Mouse (Mus musculus): ENCODE results near the gene Slc1a3. TPM values are rescaled to one million over a fixed set of nuclear protein-coding genes. Genes with fewer than 3 reads are reported as not detected.

Slc1a3 gene
- polyA plus RNA-seq, 1 experiment from 2014 or later = 24.5 TPM

GRCm38 (mm10) chr15:8632361-8632760 is 78.2 kb downstream of the Slc1a3 start:
- TF ChIP-seq CTCF (IDR thresholded peaks at IDR 0.05; ENCODE audit: low read depth) = no peak
- H3K36me3 ChIP-seq (ENCODE audit: insufficient read depth) = 0 out of 2 replicates have a peak, but pooled peaks cover 4% of the 10 kb centered on the region
- H3K9me3 ChIP-seq (ENCODE audit: low read depth, low read length) = no peaks in the 10 kb centered on the region
- DNase-seq (no peak), ATAC-seq (ENCODE audit: insufficient read depth) (no peak)
- H3K27ac ChIP-seq (ENCODE audit: low read depth) = no peak overlapping the region
- H3K27me3 ChIP-seq (ENCODE audit: insufficient read depth, low read length) = no peaks in the 10 kb centered on the region
- H3K9ac ChIP-seq = no peak overlapping the region
- 0 out of 2 replicates have a peak, but pooled peaks cover 6% of the 10 kb centered on the region for H3K4me1 ChIP-seq (ENCODE audit: insufficient read depth)
- no peak overlapping the region for H3K4me2 ChIP-seq
- H3K4me3 ChIP-seq (ENCODE audit: low read depth, low read length) = no peak overlapping the region
- WGBS = 19% methylated on average over 10 of the region's 10 CpGs

GRCm38 (mm10) chr15:8629317-8629831 is 81.2 kb downstream of the Slc1a3 start:
- ATAC-seq (ENCODE audit: insufficient read depth) (peak; percentile 92), DNase-seq (peak; percentile 91)
- TF ChIP-seq CTCF (IDR thresholded peaks at IDR 0.05; ENCODE audit: low read depth) = peak; percentile 84
- Histone ChIP-seq H3K27me3 (ENCODE audit: insufficient read depth, low read length) (no peaks in the 10 kb centered on the region), H3K4me2 (peak overlapping the region; percentile 68), H3K27ac (ENCODE audit: low read depth) (no peak overlapping the region), H3K4me1 (ENCODE audit: insufficient read depth) (0 out of 2 replicates have a peak, but pooled peaks cover 6% of the 10 kb centered on the region), H3K4me3 (ENCODE audit: low read depth, low read length) (peak overlapping the region; percentile 27), H3K9ac (peak overlapping the region; percentile 33), H3K9me3 (ENCODE audit: low read depth, low read length) (no peaks in the 10 kb centered on the region), H3K36me3 (ENCODE audit: insufficient read depth) (no peaks in the 10 kb centered on the region)
- WGBS = 1% methylated on average over 13 of the region's 13 CpGs

GRCm38 (mm10) chr15:8628150-8628549 is 82.4 kb downstream of the Slc1a3 start:
- no peak for TF ChIP-seq CTCF (IDR thresholded peaks at IDR 0.05; ENCODE audit: low read depth)
- 70% methylated on average over 8 of the region's 8 CpGs for WGBS
- H3K27me3 ChIP-seq (ENCODE audit: insufficient read depth, low read length) = no peaks in the 10 kb centered on the region
- ATAC-seq (ENCODE audit: insufficient read depth) (no peak), DNase-seq (no peak)
- H3K4me3 ChIP-seq (ENCODE audit: low read depth, low read length) = no peak overlapping the region
- no peak overlapping the region for H3K9ac ChIP-seq
- H3K27ac ChIP-seq (ENCODE audit: low read depth) = no peak overlapping the region
- H3K9me3 ChIP-seq (ENCODE audit: low read depth, low read length) = no peaks in the 10 kb centered on the region
- no peak overlapping the region for H3K4me2 ChIP-seq
- H3K36me3 ChIP-seq (ENCODE audit: insufficient read depth) = no peaks in the 10 kb centered on the region
- H3K4me1 ChIP-seq (ENCODE audit: insufficient read depth) = 0 out of 2 replicates have a peak, but pooled peaks cover 6% of the 10 kb centered on the region

- 2% methylated on average over 15 of the region's 15 CpGs for WGBS
- Histone ChIP-seq H3K27me3 (ENCODE audit: insufficient read depth, low read length) (no peaks in the 10 kb centered on the region), H3K36me3 (ENCODE audit: insufficient read depth) (no peaks in the 10 kb centered on the region), H3K9me3 (ENCODE audit: low read depth, low read length) (no peaks in the 10 kb centered on the region), H3K27ac (ENCODE audit: low read depth) (no peak overlapping the region), H3K4me1 (ENCODE audit: insufficient read depth) (0 out of 2 replicates have a peak, but pooled peaks cover 2% of the 10 kb centered on the region), H3K4me3 (ENCODE audit: low read depth, low read length) (peak overlapping the region; percentile 33), H3K9ac (no peak overlapping the region), H3K4me2 (peak overlapping the region; percentile 71)
- DNase-seq (peak; percentile 86), ATAC-seq (ENCODE audit: insufficient read depth) (peak; percentile 16; the same call in 1 of the 2 replicates)
- peak; percentile 94 for TF ChIP-seq CTCF (IDR thresholded peaks at IDR 0.05; ENCODE audit: low read depth)
These were observed 83.4 kb downstream of the Slc1a3 start for GRCm38 (mm10) chr15:8627097-8627537.

- Histone ChIP-seq H3K9ac (no peak overlapping the region), H3K4me2 (no peak overlapping the region), H3K36me3 (ENCODE audit: insufficient read depth) (no peaks in the 10 kb centered on the region), H3K4me3 (ENCODE audit: low read depth, low read length) (no peak overlapping the region), H3K9me3 (ENCODE audit: low read depth, low read length) (no peaks in the 10 kb centered on the region), H3K4me1 (ENCODE audit: insufficient read depth) (0 out of 2 replicates have a peak, but pooled peaks cover 1% of the 10 kb centered on the region), H3K27ac (ENCODE audit: low read depth) (no peak overlapping the region), H3K27me3 (ENCODE audit: insufficient read depth, low read length) (no peaks in the 10 kb centered on the region)
- ATAC-seq (ENCODE audit: insufficient read depth) (no peak), DNase-seq (peak; percentile 64)
- peak; percentile 72 for TF ChIP-seq CTCF (IDR thresholded peaks at IDR 0.05; ENCODE audit: low read depth)
- WGBS = 45% methylated on average over 7 of the region's 7 CpGs
These were observed 85.2 kb downstream of the Slc1a3 start for GRCm38 (mm10) chr15:8625370-8625769.

GRCm38 (mm10) chr15:8623879-8624278 is 86.7 kb downstream of the Slc1a3 start:
- no peak overlapping the region for H3K9ac ChIP-seq
- no peaks in the 10 kb centered on the region for H3K4me1 ChIP-seq (ENCODE audit: insufficient read depth)
- H3K4me3 ChIP-seq (ENCODE audit: low read depth, low read length) = no peak overlapping the region
- no peaks in the 10 kb centered on the region for H3K27me3 ChIP-seq (ENCODE audit: insufficient read depth, low read length)
- no peaks in the 10 kb centered on the region for H3K36me3 ChIP-seq (ENCODE audit: insufficient read depth)
- DNase-seq = peak; percentile 37
- no peak overlapping the region for H3K27ac ChIP-seq (ENCODE audit: low read depth)
- ATAC-seq (ENCODE audit: insufficient read depth) = no peak
- TF ChIP-seq CTCF (IDR thresholded peaks at IDR 0.05; ENCODE audit: low read depth) = peak; percentile 56
- no peak overlapping the region for H3K4me2 ChIP-seq
- H3K9me3 ChIP-seq (ENCODE audit: low read depth, low read length) = no peaks in the 10 kb centered on the region

- ATAC-seq (ENCODE audit: insufficient read depth) = no peak
- Histone ChIP-seq H3K9ac (no peak overlapping the region), H3K27me3 (ENCODE audit: insufficient read depth, low read length) (no peaks in the 10 kb centered on the region), H3K9me3 (ENCODE audit: low read depth, low read length) (no peaks in the 10 kb centered on the region), H3K4me2 (no peak overlapping the region), H3K4me1 (ENCODE audit: insufficient read depth) (no peaks in the 10 kb centered on the region), H3K36me3 (ENCODE audit: insufficient read depth) (no peaks in the 10 kb centered on the region), H3K4me3 (ENCODE audit: low read depth, low read length) (no peak overlapping the region), H3K27ac (ENCODE audit: low read depth) (no peak overlapping the region)
- no peak for TF ChIP-seq CTCF (IDR thresholded peaks at IDR 0.05; ENCODE audit: low read depth)
- DNase-seq = no peak
- 76% methylated on average over 18 of the region's 18 CpGs for WGBS
These were observed 91.0 kb downstream of the Slc1a3 start for GRCm38 (mm10) chr15:8619479-8620026.
